Mouse (Mus musculus) heart, embryonic 14.5 days (tissue): ENCODE measurements around the gene Tanc1. TPM values are rescaled to one million over a fixed set of nuclear protein-coding genes. Genes with fewer than 3 reads are reported as not detected.

Experiments used
- ATAC-seq: fragments of 200-750 bp; cut with Nextera tagmentation; 2 replicates; pipeline ENCODE4 v1.8.0; 2017; ENCODE audit warnings: low read depth, moderate TSS enrichment; ENCODE audit not compliant: insufficient number of reproducible peaks, insufficient read depth, low FRiP score
- H3K27ac ChIP-seq, 2 experiments: fragments of 200-500 bp in 1 of 2; fragments of 300-500 bp in 1 of 2; sonication (generic) in 1 of 2; replicated peaks in 1 of 2; 2 replicates each; pipeline ENCODE4 v1.5.1; 2012 to 2014; ENCODE audit warnings: low read depth in 2 of 2, low read length in 2 of 2, control low read depth in 1 of 2, mild to moderate bottlenecking in 1 of 2, mixed read lengths in 1 of 2; ENCODE audit not compliant: control insufficient read depth in 1 of 2, insufficient read depth in 1 of 2
- H3K27me3 ChIP-seq: fragments of 300-500 bp; sonication (generic); 2 replicates; pipeline ENCODE4 v1.6.1; 2014; ENCODE audit warnings: mild to moderate bottlenecking, low read length, control low read depth; ENCODE audit not compliant: control insufficient read depth, insufficient read depth
- H3K36me3 ChIP-seq: fragments of 300-500 bp; sonication (generic); 2 replicates; pipeline ENCODE4 v1.6.1; 2014; ENCODE audit warnings: mild to moderate bottlenecking, control low read depth, low read length, mixed read lengths; ENCODE audit not compliant: control insufficient read depth, insufficient read depth
- H3K4me1 ChIP-seq, 2 experiments: fragments of 200-500 bp in 1 of 2; fragments of 300-500 bp in 1 of 2; sonication (generic) in 1 of 2; 2 replicates each; pipeline ENCODE4 v1.6.1; 2012 to 2014; ENCODE audit warnings: low read length in 2 of 2, control low read depth in 1 of 2, mixed read lengths in 1 of 2; ENCODE audit not compliant: control insufficient read depth in 2 of 2, insufficient read depth in 2 of 2
- H3K4me2 ChIP-seq: fragments of 300-500 bp; sonication (generic); 2 replicates; pipeline ENCODE4 v1.6.1; 2014; ENCODE audit warnings: mild to moderate bottlenecking, low read length
- H3K4me3 ChIP-seq, 2 experiments: fragments of 200-500 bp in 1 of 2; fragments of 300-500 bp in 1 of 2; sonication (generic) in 1 of 2; 2 replicates each; pipeline ENCODE4 v1.5.1; 2012 to 2014; ENCODE audit warnings: low read length in 2 of 2, mild to moderate bottlenecking in 2 of 2, control low read depth in 1 of 2, low read depth in 1 of 2, moderate library complexity in 1 of 2; ENCODE audit not compliant: control insufficient read depth in 1 of 2, insufficient read depth in 1 of 2
- H3K9ac ChIP-seq: fragments of 300-500 bp; sonication (generic); 2 replicates; pipeline ENCODE4 v1.6.1; 2014; ENCODE audit warnings: mild to moderate bottlenecking, low read length
- H3K9me3 ChIP-seq: fragments of 300-500 bp; sonication (generic); 2 replicates; pipeline ENCODE4 v1.6.1; 2016; ENCODE audit warnings: low read length, control low read depth; ENCODE audit not compliant: control insufficient read depth
- WGBS: fragments of 180-500 bp; shearing (Covaris S2); extraction: QIAGEN DNeasy Blood & Tissue Kit; methylation state at CpG from one replicate; pipeline ENCODE4 v1.1.7; 2014; 5-methylcytosine and 5-hydroxymethylcytosine counted together
- polyA plus RNA-seq: library from polyadenylated mRNA; unstranded; fragments of >200 nt; fragmentation: Nextera tagmentation; extraction: Ambion mirVana; gene quantifications from 2 replicates; pipeline ENCODE4 v1.2.1, GENCODE M21; 2014

Tanc1 gene
- polyA plus RNA-seq, 1 experiment from 2014 or later: 27.2 TPM

DNA sequence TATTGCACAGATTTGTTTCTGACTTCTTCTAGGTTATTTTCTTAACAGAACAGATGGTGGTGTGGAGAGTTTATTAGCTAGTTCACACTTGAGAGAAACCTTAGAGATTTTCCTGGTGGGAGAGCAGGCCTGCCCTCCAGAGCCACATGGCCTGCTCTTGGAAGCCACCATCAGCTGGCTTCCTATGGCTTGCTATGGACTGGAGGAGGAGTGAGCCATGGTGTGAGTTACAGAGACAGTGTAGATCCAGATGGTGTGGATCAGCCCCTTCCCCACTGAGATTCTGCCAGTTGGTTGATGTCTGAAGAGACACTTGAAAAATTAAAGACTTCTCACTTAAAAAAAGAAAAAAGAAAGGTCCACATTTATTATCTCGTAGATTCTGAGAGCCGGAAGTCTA is 209.2 kb downstream of the Tanc1 start:
- no peak overlapping the region for H3K9ac ChIP-seq
- no peak for ATAC-seq
- H3K9me3 ChIP-seq: no peaks in the 10 kb centered on the region
- WGBS: 81% methylated on average over 2 of the region's 2 CpGs
- peaks cover 22 to 27% of the 10 kb centered on the region in 2 experiments for H3K4me1 ChIP-seq
- H3K27me3 ChIP-seq: no peaks in the 10 kb centered on the region
- peaks cover 65% of the 10 kb centered on the region for H3K36me3 ChIP-seq
- H3K4me2 ChIP-seq: no peak overlapping the region
- no peak overlapping the region for H3K27ac ChIP-seq
- H3K4me3 ChIP-seq: no peak overlapping the region

DNA sequence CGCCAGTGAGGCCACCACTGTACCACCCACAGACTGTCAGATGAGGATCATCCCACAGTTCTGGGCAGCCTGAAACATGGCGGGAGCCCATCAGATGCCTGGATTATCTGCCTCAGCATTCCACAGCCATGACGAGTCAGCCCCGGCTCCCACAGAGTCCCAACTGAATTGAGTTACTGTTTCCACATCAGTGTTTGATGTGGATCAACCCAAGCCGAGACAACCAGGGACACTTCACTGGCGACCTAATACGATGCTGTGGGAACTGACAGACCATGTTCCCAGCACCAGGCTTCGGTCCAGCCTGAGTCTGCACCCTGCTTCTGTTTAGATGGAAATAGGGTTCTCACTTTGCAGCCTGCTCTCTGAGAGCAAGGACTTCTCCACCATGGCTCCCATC is 212.4 kb downstream of the Tanc1 start:
- H3K4me2 ChIP-seq: peak overlapping the region; percentile 19; the same call in 1 of the 2 replicates
- 0 out of 2 replicates have a peak, but pooled peaks have one; percentile 25 for ATAC-seq
- no peak overlapping the region for H3K9ac ChIP-seq

DNA sequence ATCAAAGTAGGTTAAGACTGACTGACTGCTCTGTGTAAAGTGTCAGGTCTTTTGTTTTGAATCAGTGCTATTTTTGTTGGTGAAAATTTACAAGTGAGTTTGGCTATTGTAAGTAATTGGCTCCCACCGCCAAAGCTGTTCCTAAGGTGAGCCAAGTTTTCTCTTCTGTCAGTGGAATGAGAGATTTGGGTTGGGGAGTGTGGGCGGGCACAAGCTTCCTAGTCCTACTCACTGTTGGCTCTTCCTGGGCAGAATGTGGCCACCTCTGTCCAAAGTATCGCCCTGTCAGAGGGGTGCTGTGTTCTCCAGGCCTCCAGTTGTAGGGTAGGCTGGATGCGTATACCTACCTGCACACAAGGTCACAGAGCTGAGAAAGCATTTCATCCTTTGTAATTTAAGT is 213.5 kb downstream of the Tanc1 start:
- H3K4me3 ChIP-seq: no peak overlapping the region
- WGBS: 81% methylated on average over 4 of the region's 4 CpGs
- H3K4me2 ChIP-seq: no peak overlapping the region
- peaks cover 54 to 69% of the 10 kb centered on the region in 2 experiments for H3K4me1 ChIP-seq
- peaks cover 27% of the 10 kb centered on the region for H3K36me3 ChIP-seq
- no peak for ATAC-seq
- H3K27ac ChIP-seq: peak overlapping the region in 1 of 2 experiments; percentile 83; a peak in 3 of 4 replicates
- no peaks in the 10 kb centered on the region for H3K27me3 ChIP-seq
- H3K9me3 ChIP-seq: no peaks in the 10 kb centered on the region
- H3K9ac ChIP-seq: no peak overlapping the region

More for the DNA sequence above, 212.4 kb downstream of the Tanc1 start:
- no peaks in the 10 kb centered on the region for H3K27me3 ChIP-seq
- 23% methylated on average over 8 of the region's 8 CpGs for WGBS
- H3K4me3 ChIP-seq: no peak overlapping the region
- H3K27ac ChIP-seq: peak overlapping the region; percentile 83 to 84
- peaks cover 44 to 58% of the 10 kb centered on the region in 2 experiments for H3K4me1 ChIP-seq
- no peaks in the 10 kb centered on the region for H3K9me3 ChIP-seq
- H3K36me3 ChIP-seq: peaks cover 34% of the 10 kb centered on the region

DNA sequence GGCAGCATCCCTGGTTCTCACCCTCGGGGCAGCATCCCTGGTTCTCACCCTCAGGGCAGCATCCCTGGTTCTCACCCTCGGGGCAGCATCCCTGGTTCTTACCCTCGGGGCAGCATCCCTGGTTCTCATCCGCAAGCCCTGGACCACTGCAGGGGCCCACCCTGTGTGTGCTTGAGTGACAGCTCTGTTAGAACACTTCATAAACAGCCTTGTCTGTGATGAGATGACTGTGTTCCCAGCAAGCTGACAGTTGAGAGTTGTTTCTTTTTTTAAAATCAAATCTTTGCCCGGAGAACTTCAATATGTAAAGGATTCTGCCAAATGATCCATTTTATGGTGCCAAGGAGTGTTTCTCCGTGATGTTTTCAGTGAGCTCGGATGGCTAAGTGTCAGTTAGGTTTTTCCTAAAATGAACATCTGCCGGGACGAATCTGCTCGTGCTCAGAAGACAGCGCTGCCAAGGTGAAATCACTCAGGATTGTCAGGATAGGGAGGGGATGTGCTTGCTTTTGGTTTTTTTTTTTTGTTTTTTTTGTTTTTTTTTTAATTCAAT is 216.3 kb downstream of the Tanc1 start:
- Histone ChIP-seq H3K27me3 (no peaks in the 10 kb centered on the region), H3K9me3 (no peaks in the 10 kb centered on the region), H3K4me1 (peaks cover 73 to 92% of the 10 kb centered on the region in 2 experiments), H3K4me2 (peak overlapping the region; percentile 52; the same call in 1 of the 2 replicates), H3K27ac (peak overlapping the region; percentile 96 to 98), H3K9ac (no peak overlapping the region), H3K4me3 (no peak overlapping the region), H3K36me3 (peaks cover 4% of the 10 kb centered on the region; the same call in 1 of the 2 replicates)
- ATAC-seq: no peak
- WGBS: 42% methylated on average over 11 of the region's 11 CpGs

DNA sequence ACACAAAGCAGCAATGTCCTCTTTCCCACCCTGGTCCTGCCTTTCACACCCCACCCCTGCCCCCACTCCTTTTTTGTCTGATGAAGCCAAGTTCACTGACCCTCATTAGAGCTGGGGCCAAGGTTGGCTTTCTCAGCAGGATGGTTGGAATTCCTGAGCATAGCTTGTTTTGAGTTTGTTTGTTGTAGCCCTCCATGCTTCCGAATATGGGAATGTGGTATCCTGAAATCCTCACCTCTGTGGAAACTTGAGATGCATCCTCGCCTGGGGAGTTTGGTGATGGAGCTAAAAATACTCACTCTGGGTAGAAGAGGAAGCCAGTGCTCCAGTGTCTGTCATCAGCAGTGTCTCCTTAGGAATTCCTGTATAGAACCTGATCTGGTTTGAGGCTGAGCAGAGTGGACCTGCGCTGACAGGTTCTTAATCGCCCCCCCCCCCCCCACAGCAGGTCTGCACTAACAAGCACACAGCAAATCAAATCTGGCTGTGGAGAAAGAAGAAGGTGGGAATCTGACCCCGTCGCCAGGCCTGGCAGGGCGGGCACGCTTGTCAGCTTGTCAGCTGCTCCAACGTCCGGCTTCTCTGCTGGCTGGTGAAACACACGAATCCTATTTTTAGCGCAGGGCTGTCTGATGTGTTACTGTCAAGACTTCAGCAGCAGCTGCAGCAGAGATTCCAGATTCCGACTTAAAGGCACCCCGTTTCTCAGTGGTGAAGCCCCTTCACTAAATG is 217.1 kb downstream of the Tanc1 start:
- Histone ChIP-seq H3K36me3 (peaks cover 7% of the 10 kb centered on the region; the same call in 1 of the 2 replicates), H3K4me2 (peak overlapping the region; percentile 52), H3K4me1 (peaks cover 71 to 93% of the 10 kb centered on the region in 2 experiments), H3K9ac (peak overlapping the region; percentile 64), H3K4me3 (no peak overlapping the region; a peak in 1 of 4 replicates), H3K9me3 (no peaks in the 10 kb centered on the region), H3K27me3 (no peaks in the 10 kb centered on the region), H3K27ac (peak overlapping the region; percentile 96 to 98)
- WGBS: 4% methylated on average over 14 of the region's 14 CpGs
- peak; percentile 70 for ATAC-seq

DNA sequence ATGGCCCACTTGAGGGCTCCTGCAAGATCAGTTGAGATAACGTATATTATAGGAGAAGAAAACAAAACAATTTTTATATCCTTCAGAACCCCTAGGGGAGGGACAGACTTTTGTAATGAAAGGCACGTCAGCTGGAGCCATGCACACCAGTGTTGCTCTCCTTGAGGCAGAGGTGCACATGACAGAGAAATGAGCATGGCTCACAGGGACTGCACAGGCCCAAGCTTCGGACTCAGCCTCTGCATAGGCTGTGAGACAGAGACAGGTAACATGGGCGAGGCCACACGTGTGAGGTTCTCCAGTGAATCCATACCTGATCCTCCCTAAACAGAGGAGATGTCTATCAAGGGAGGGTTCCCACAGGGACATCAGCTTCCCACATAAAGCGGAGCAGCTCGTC is 217.9 kb downstream of the Tanc1 start:
- peaks cover 67 to 92% of the 10 kb centered on the region in 2 experiments for H3K4me1 ChIP-seq
- no peaks in the 10 kb centered on the region for H3K27me3 ChIP-seq
- H3K4me2 ChIP-seq: peak overlapping the region; percentile 52
- H3K36me3 ChIP-seq: peaks cover 14% of the 10 kb centered on the region
- peak overlapping the region; percentile 96 to 98 for H3K27ac ChIP-seq
- peak overlapping the region; percentile 64 for H3K9ac ChIP-seq
- ATAC-seq: no peak; the same call in 1 of the 2 replicates
- no peaks in the 10 kb centered on the region for H3K9me3 ChIP-seq
- WGBS: 55% methylated on average over 7 of the region's 7 CpGs
- no peak overlapping the region; a peak in 1 of 4 replicates for H3K4me3 ChIP-seq

DNA sequence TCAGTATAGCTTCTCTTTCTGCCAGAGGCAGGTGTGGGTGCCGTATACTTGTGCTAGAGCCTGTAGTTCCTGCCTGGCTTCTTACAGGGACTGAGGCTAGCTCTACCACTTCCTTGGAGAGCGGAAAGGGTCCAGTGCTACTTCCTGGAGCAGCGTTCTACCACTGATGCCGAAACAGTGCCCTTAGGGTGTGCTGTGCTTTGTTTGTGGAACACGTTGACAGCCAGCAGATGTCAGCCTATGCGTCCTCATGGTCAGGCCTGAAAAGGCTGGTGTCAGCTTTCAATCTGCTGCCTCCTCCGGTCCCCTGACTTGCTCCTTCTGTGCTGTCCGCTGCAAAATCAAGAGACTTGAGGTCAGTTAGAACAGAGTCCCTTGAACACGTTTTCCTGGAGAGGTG is 218.3 kb downstream of the Tanc1 start:
- peaks cover 19% of the 10 kb centered on the region for H3K36me3 ChIP-seq
- no peaks in the 10 kb centered on the region for H3K9me3 ChIP-seq
- H3K4me2 ChIP-seq: peak overlapping the region; percentile 52
- no peak; the same call in 1 of the 2 replicates for ATAC-seq
- H3K4me1 ChIP-seq: peaks cover 62 to 88% of the 10 kb centered on the region in 2 experiments
- H3K27me3 ChIP-seq: no peaks in the 10 kb centered on the region
- peak overlapping the region; percentile 64 for H3K9ac ChIP-seq
- no peak overlapping the region for H3K4me3 ChIP-seq
- peak overlapping the region; percentile 96 to 98 for H3K27ac ChIP-seq
- WGBS: 15% methylated on average over 9 of the region's 9 CpGs
